Mouse (Mus musculus) ES-E14 (cell line): ENCODE data around the gene Mum1l1.

Experiments
- CHD2 ChIP-seq: IDR thresholded peaks from 2 replicates; pipeline ENCODE4 v1.6.1; 2014; ENCODE audit warnings: mild to moderate bottlenecking, low read depth, low read length, inconsistent platforms
- HCFC1 ChIP-seq: IDR thresholded peaks from 2 replicates; pipeline ENCODE4 v1.6.1; 2012; ENCODE audit warnings: low read length, inconsistent platforms, borderline replicate concordance; ENCODE audit not compliant: insufficient read depth
- MAFK ChIP-seq: IDR thresholded peaks from 2 replicates; pipeline ENCODE4 v1.6.1; 2014; ENCODE audit warnings: mild to moderate bottlenecking, low read depth, low read length, inconsistent platforms; ENCODE audit not compliant: insufficient read depth
- ZC3H11A ChIP-seq: IDR thresholded peaks from 2 replicates; pipeline ENCODE4 v1.6.1; 2012; ENCODE audit warnings: low read depth, mild to moderate bottlenecking, inconsistent platforms, low read length, borderline replicate concordance
- ZNF384 ChIP-seq: IDR thresholded peaks from 2 replicates; pipeline ENCODE4 v1.6.1; 2012; ENCODE audit warnings: low read depth, low read length, inconsistent platforms

DNA sequence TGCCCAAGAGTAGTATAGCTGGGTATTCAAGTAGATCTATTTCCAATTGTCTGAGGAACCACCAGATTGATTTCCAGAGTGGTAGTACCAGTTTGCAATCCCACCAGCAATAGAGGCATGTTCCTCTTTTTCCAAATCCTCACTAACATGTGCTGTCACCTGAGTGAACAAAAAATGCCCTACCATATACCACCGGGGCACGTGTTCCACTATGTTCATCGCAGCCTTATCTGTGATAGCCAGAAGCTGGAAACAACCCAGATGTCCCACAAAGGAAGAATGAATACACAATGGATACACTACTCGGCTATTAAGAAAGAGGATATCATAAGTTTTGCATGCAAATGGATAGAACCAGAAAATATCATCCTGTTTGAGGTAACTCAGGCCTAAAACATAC, 72.1 kb downstream of the Mum1l1 start:
- TF ChIP-seq HCFC1 (no peak), CHD2 (no peak), ZC3H11A (no peak), ZNF384 (no peak), MAFK (no peak)
